Mouse (Mus musculus) liver, postnatal 0 days (tissue): ENCODE results near the gene Gimap8. TPM values are rescaled to one million over a fixed set of nuclear protein-coding genes. Genes with fewer than 3 reads are reported as not detected.

Experiments
- ATAC-seq: fragments of 200-750 bp; cut with Nextera tagmentation; 2 replicates; pipeline ENCODE4 v1.8.0; 2017; ENCODE audit warnings: mild to moderate bottlenecking, moderate library complexity
- DNase-seq: peaks from one replicate; pipeline ENCODE4 v3.0.0-alpha.2; 2016
- H3K27ac ChIP-seq: fragments of 300-500 bp; sonication (generic); 2 replicates; pipeline ENCODE4 v1.5.1; 2014; ENCODE audit warnings: antibody characterized with exemption, moderate library complexity, mild to moderate bottlenecking, low read depth
- H3K27me3 ChIP-seq: fragments of 300-500 bp; sonication (generic); 2 replicates; pipeline ENCODE4 v1.6.1; 2014; ENCODE audit warnings: low read length, control low read depth, mixed read lengths; ENCODE audit not compliant: insufficient read depth
- H3K36me3 ChIP-seq: fragments of 300-500 bp; sonication (generic); replicated peaks from 2 replicates; pipeline ENCODE4 v1.6.1; 2014; ENCODE audit warnings: mild to moderate bottlenecking, control low read depth, low read length, moderate library complexity, mixed read lengths; ENCODE audit not compliant: insufficient read depth
- H3K4me1 ChIP-seq: fragments of 300-500 bp; sonication (generic); 2 replicates; pipeline ENCODE4 v1.6.1; 2014; ENCODE audit warnings: antibody characterized with exemption, mild to moderate bottlenecking, control low read depth; ENCODE audit not compliant: insufficient read depth
- H3K4me2 ChIP-seq: fragments of 300-500 bp; sonication (generic); 2 replicates; pipeline ENCODE4 v1.6.1; 2014; ENCODE audit warnings: low read depth, mild to moderate bottlenecking, low read length, moderate library complexity, mixed read lengths
- H3K4me3 ChIP-seq: fragments of 300-500 bp; sonication (generic); 2 replicates; pipeline ENCODE4 v1.5.1; 2014; ENCODE audit warnings: low read depth, low read length
- H3K9ac ChIP-seq: fragments of 300-500 bp; sonication (generic); replicated peaks from 2 replicates; pipeline ENCODE4 v1.6.1; 2014; ENCODE audit warnings: mild to moderate bottlenecking, moderate library complexity
- H3K9me3 ChIP-seq: fragments of 300-500 bp; sonication (generic); 2 replicates; pipeline ENCODE4 v1.6.1; 2016; ENCODE audit warnings: mild to moderate bottlenecking, control low read depth, low read length, mixed read lengths
- CTCF ChIP-seq: sonication (generic); IDR thresholded peaks from 2 replicates; pipeline ENCODE4 v1.5.1; 2016; ENCODE audit warnings: antibody characterized with exemption, low read depth
- EP300 ChIP-seq: IDR thresholded peaks from 2 replicates; pipeline ENCODE4 v1.6.1; 2016; ENCODE audit warnings: antibody characterized with exemption, low read depth, mild to moderate bottlenecking
- WGBS: fragments of 180-500 bp; shearing (Covaris S2); extraction: QIAGEN DNeasy Blood & Tissue Kit; methylation state at CpG from one replicate; pipeline ENCODE4 v1.1.7; 2014; ENCODE audit not compliant: insufficient replicate concordance; 5-methylcytosine and 5-hydroxymethylcytosine counted together
- polyA plus RNA-seq: library from polyadenylated mRNA; unstranded; fragments of >200 nt; fragmentation: Nextera tagmentation; extraction: Ambion mirVana; gene quantifications from 2 replicates; pipeline ENCODE4 v1.2.1, GENCODE M21; 2015

Gimap8 gene
- polyA plus RNA-seq, 1 experiment from 2014 or later = 1.1 TPM

DNA sequence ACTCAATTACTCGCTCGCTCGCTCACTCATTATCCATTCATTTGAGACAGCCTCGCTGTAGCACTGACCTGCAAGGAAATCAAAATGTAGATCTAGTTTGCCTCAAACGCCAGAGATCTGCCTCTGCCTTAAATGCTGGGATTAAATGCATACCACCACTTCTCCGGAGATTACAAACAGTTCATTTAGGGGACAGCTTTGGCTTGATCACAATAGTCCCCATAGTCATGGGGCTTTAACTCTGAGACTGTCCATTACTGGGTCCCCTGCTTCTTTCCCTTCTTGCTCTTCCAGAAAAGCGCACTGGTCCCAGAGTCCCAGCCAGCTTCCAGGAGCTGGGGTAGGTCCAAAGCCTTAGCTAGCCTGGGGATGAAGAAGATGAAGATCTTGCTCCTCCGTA, 20.6 kb upstream of the Gimap8 start, which contains the start of gene AI854703:
AI854703 (plus strand) TSS at position 301 of the 400 bp plus-strand sequence.
- no peaks in the 10 kb centered on the region for H3K9me3 ChIP-seq
- H3K4me3 ChIP-seq = peak within 1 kb of the TSS; percentile 42
- TF ChIP-seq EP300 = no peak
- TF ChIP-seq CTCF = no peak
- H3K4me1 ChIP-seq = peaks cover 16% of the 10 kb centered on the region
- no peak for DNase-seq
- peaks cover 20% of the 10 kb centered on the region for H3K27me3 ChIP-seq
- peak within 1 kb of the TSS; percentile 46 for H3K9ac ChIP-seq
- no peaks in the 10 kb centered on the region for H3K36me3 ChIP-seq
- ATAC-seq = no peak
- WGBS = 52% methylated on average over 8 of the region's 8 CpGs
- no peak within 1 kb of the TSS for H3K27ac ChIP-seq
- H3K4me2 ChIP-seq = peak within 1 kb of the TSS; percentile 79

DNA sequence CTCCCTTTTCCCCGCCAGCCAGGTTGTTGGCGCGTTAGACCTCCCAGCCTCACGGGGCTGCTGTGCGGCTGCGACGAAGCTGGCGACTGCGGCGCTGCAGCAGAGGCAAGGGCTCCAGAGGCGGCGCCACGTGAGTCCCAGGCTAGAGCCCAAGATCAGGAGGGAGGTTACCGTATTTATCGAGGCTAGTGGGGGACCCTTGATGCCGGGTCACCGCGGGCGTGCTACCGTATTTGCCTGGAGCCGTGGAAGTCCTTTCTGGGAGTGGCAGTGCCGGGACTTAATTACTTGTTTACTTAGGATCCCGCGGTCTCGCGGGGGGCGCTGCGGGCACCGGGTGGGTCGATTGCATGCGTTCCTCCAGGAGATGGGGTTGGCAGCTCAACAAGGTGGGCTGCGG, 20.1 kb upstream of the Gimap8 start:
- H3K4me2 ChIP-seq = peak overlapping the region; percentile 79
- peak overlapping the region; percentile 46 for H3K9ac ChIP-seq
- H3K36me3 ChIP-seq = no peaks in the 10 kb centered on the region
- H3K27ac ChIP-seq = no peak overlapping the region
- peak overlapping the region; percentile 42 for H3K4me3 ChIP-seq
- TF ChIP-seq CTCF (no peak), EP300 (no peak)
- 2% methylated on average over 32 of the region's 32 CpGs for WGBS
- no peak for ATAC-seq
- H3K4me1 ChIP-seq = peaks cover 16% of the 10 kb centered on the region
- peak; percentile 35 for DNase-seq
- H3K9me3 ChIP-seq = no peaks in the 10 kb centered on the region
- peaks cover 20% of the 10 kb centered on the region for H3K27me3 ChIP-seq

DNA sequence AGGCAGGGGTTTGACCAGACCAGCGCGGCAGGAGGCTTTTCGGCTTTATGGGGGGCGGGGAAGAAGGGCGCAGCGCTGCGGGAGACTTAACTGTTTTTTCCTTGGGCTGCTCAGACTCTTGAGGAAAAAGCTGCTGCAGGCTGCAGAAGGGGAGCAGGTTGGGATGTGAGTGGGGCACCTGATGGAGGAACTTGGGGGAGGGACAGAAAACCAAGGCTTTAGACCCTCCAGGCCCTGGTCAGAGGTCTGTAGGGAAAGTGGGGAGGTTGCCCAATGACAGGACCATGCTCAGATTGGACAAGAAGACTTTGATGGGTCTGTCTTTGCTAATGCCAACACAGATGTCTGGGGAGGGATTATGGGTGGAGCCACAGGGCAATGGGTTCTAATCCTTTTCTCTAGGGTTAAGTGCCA, 19.5 kb upstream of the Gimap8 start:
- no peaks in the 10 kb centered on the region for H3K36me3 ChIP-seq
- no peak overlapping the region for H3K27ac ChIP-seq
- no peak for TF ChIP-seq CTCF
- TF ChIP-seq EP300 = no peak
- peaks cover 16% of the 10 kb centered on the region for H3K4me1 ChIP-seq
- WGBS = 5% methylated on average over 7 of the region's 7 CpGs
- H3K9ac ChIP-seq = peak overlapping the region; percentile 46
- ATAC-seq = no peak
- H3K9me3 ChIP-seq = no peaks in the 10 kb centered on the region
- H3K4me2 ChIP-seq = peak overlapping the region; percentile 79
- no peak for DNase-seq
- H3K27me3 ChIP-seq = peaks cover 20% of the 10 kb centered on the region
- peak overlapping the region; percentile 42 for H3K4me3 ChIP-seq

GRCm38 (mm10) chr6:48628377-48628776, 18.7 kb upstream of the Gimap8 start:
- H3K4me1 ChIP-seq = peaks cover 16% of the 10 kb centered on the region
- no peak for ATAC-seq

DNA sequence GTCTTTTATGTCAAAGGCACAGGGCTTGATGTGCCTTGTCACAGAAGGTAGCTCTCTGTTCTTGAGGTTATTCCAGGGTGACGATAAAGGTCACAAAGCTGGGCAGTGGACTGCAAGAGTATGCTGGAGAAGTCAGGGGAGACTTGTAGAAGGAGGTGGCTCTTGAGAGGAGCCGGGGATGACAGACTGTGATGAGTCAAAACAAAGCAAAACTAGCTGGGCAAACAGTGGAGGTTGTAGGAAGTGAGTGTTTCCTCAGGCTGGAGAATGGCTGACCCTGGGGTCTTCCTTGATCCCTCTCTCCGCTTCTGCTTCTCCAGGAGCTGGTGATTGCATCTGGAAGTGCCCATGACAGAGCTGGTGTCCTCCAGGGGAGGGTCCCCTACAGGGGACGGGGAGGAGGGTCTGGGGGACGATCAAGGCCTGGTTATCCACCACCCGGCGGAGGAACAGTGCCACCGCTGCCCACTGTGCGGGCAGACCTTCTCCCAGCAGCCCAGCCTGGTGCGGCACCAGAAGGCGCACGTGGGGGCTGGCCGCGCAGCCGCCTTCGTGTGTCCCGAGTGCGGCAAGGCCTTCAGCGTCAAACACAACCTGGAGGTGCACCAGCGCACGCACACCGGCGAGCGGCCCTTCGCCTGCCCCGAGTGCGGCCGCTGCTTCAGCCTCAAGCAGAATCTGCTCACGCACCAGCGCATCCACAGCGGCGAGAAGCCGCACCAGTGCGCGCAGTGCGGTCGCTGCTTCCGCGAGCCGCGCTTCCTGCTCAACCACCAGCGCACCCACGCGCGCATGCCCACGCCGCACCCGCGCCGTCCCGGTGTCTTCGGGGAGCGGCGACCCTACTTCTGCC, 18.0 kb upstream of the Gimap8 start:
- H3K9me3 ChIP-seq = no peaks in the 10 kb centered on the region
- WGBS = 5% methylated on average over 54 of the region's 54 CpGs
- peaks cover 16% of the 10 kb centered on the region for H3K4me1 ChIP-seq
- H3K9ac ChIP-seq = no peak overlapping the region
- peaks cover 20% of the 10 kb centered on the region for H3K27me3 ChIP-seq
- H3K4me2 ChIP-seq = peak overlapping the region; percentile 65
- TF ChIP-seq EP300 = no peak
- TF ChIP-seq CTCF = no peak
- H3K27ac ChIP-seq = no peak overlapping the region
- no peak for DNase-seq
- H3K4me3 ChIP-seq = peak overlapping the region; percentile 21
- peak; percentile 17; the same call in 1 of the 2 replicates for ATAC-seq
- H3K36me3 ChIP-seq = no peaks in the 10 kb centered on the region

More at GRCm38 (mm10) chr6:48628377-48628776, 18.7 kb upstream of the Gimap8 start:
- TF ChIP-seq EP300 (no peak), CTCF (no peak)
- Histone ChIP-seq H3K4me3 (no peak overlapping the region), H3K9ac (no peak overlapping the region), H3K36me3 (no peaks in the 10 kb centered on the region), H3K4me2 (no peak overlapping the region), H3K27me3 (peaks cover 20% of the 10 kb centered on the region), H3K27ac (no peak overlapping the region), H3K9me3 (no peaks in the 10 kb centered on the region)
- 54% methylated on average over 3 of the region's 3 CpGs for WGBS
- DNase-seq = no peak

GRCm38 (mm10) chr6:48629661-48630034, 17.4 kb upstream of the Gimap8 start:
- Histone ChIP-seq H3K27ac (no peak overlapping the region), H3K4me1 (peaks cover 16% of the 10 kb centered on the region), H3K9me3 (no peaks in the 10 kb centered on the region), H3K9ac (no peak overlapping the region), H3K4me3 (peak overlapping the region; percentile 21), H3K27me3 (peaks cover 20% of the 10 kb centered on the region), H3K36me3 (no peaks in the 10 kb centered on the region), H3K4me2 (peak overlapping the region; percentile 65)
- ATAC-seq (peak; percentile 12; the same call in 1 of the 2 replicates), DNase-seq (no peak)
- TF ChIP-seq CTCF = no peak
- WGBS = 18% methylated on average over 13 of the region's 13 CpGs
